Mouse (Mus musculus): ENCODE data around the gene Ddr1. TPM values are rescaled to one million over a fixed set of nuclear protein-coding genes. Genes with fewer than 3 reads are reported as not detected.
A peak's percentile ranks its signal among the peaks of the same experiment; 100 is the strongest.

Gene Ddr1
- polyA plus RNA-seq, 1 experiment from 2014 or later = 86.1 TPM

GRCm38 (mm10) chr17:35643609-35644236 is 60.7 kb downstream of the Ddr1 start, which contains the start of gene Mucl3:
Gene Mucl3, minus strand, starts transcription at chr17:35643695.
- H3K27ac ChIP-seq = no peak within 1 kb of the TSS
- H3K36me3 ChIP-seq = no peaks in the 10 kb centered on the region
- 62% methylated on average over 13 of the region's 13 CpGs for WGBS
- H3K27me3 ChIP-seq = no peaks in the 10 kb centered on the region
- no peaks in the 10 kb centered on the region for H3K9me3 ChIP-seq (replicated peaks)
- no peak within 1 kb of the TSS for H3K4me2 ChIP-seq
- H3K4me3 ChIP-seq (replicated peaks) = no peak within 1 kb of the TSS
- H3K9ac ChIP-seq = no peak within 1 kb of the TSS
- 0 out of 2 replicates have a peak, but pooled peaks have one; percentile 46 for ATAC-seq (replicated peaks; ENCODE audit: low FRiP score)
- H3K4me1 ChIP-seq = no peaks in the 10 kb centered on the region

DNA sequence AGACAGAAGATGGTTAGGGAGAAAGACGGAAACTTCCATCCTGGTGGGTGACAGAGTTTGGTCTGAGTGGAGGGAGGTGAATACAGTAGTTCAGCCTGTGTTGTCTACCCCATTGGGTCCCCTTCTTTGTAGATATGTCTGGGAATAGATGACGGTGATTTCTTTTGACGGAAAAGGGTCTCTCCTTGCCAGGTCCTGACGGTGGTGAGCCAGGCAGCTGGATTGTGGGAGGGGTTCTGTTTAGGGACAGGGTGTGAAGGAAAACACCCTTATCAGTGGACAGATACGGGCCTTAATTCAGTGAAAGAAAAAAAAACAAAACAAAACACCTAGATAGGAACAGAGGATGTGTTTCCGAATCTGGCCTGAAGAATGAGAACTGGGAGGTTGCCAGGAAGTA is 65.1 kb downstream of the Ddr1 start:
- no peak overlapping the region for H3K4me3 ChIP-seq (replicated peaks)

DNA sequence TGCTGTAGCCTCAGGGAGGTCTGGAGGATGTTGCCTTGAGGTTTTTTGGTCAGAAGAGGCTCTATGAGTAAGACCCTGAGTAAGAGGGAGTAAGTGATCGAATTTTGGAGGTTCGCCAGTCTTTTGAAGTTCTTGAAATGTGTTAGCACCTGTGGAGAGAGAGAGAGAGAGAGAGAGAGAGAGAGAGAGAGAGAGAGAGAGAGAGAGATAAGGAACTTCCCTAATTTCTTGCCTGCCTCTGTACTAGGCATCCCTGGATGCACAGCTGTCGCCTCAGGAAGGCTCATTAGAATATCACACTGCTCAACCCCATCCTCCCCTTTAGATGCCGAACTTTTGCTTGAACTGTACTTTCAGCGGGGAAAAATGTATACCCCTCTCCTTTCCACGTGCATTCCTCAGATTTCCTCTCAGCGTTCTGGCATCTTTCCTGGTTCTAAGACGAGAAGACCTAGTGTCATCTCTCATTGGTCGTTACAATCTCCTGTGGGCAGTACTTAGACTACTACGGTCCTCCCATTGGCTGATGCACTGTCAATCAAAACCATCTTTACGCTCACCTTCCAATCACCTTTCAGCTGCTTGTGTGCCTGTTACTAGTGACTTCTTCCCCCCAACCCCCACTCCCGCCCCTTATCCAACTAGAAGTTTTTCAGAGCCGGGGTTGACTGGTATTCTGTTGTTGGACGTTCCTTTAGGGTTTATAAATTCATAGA is 65.8 kb downstream of the Ddr1 start:
- H3K4me2 ChIP-seq = peak overlapping the region; percentile 50
- H3K9me3 ChIP-seq (replicated peaks) = no peaks in the 10 kb centered on the region
- H3K36me3 ChIP-seq = no peaks in the 10 kb centered on the region
- no peak overlapping the region for H3K4me3 ChIP-seq (replicated peaks)
- 23% methylated on average over 14 of the region's 14 CpGs for WGBS
- H3K4me1 ChIP-seq = peaks cover 8% of the 10 kb centered on the region; the same call in 1 of the 2 replicates
- peak overlapping the region; percentile 29 for H3K27ac ChIP-seq
- no peak overlapping the region for H3K9ac ChIP-seq
- H3K27me3 ChIP-seq = 0 out of 2 replicates have a peak, but pooled peaks cover 12% of the 10 kb centered on the region
- ATAC-seq (replicated peaks; ENCODE audit: low FRiP score) = peak; percentile 63

More for the DNA sequence above, 65.1 kb downstream of the Ddr1 start:
- H3K4me1 ChIP-seq = 0 out of 2 replicates have a peak, but pooled peaks cover 3% of the 10 kb centered on the region
- peak overlapping the region; percentile 29; the same call in 1 of the 2 replicates for H3K27ac ChIP-seq
- ATAC-seq (replicated peaks; ENCODE audit: low FRiP score) = no peak
- 72% methylated on average over 6 of the region's 6 CpGs for WGBS
- no peak overlapping the region for H3K9ac ChIP-seq
- no peaks in the 10 kb centered on the region for H3K36me3 ChIP-seq
- 0 out of 2 replicates have a peak, but pooled peaks cover 12% of the 10 kb centered on the region for H3K27me3 ChIP-seq
- no peaks in the 10 kb centered on the region for H3K9me3 ChIP-seq (replicated peaks)
- 0 out of 2 replicates have a peak overlapping the region, but pooled peaks have one; percentile 32 for H3K4me2 ChIP-seq

GRCm38 (mm10) chr17:35636363-35636762 is 68.1 kb downstream of the Ddr1 start:
- WGBS = 52% methylated on average over 5 of the region's 5 CpGs
- Histone ChIP-seq H3K9ac (no peak overlapping the region), H3K4me2 (no peak overlapping the region; the same call in 1 of the 2 replicates), H3K27ac (no peak overlapping the region), H3K4me3 (replicated peaks) (no peak overlapping the region), H3K27me3 (0 out of 2 replicates have a peak, but pooled peaks cover 12% of the 10 kb centered on the region), H3K36me3 (no peaks in the 10 kb centered on the region), H3K9me3 (replicated peaks) (no peaks in the 10 kb centered on the region), H3K4me1 (peaks cover 8% of the 10 kb centered on the region; the same call in 1 of the 2 replicates)
- no peak; the same call in 1 of the 2 replicates for ATAC-seq (replicated peaks; ENCODE audit: low FRiP score)

DNA sequence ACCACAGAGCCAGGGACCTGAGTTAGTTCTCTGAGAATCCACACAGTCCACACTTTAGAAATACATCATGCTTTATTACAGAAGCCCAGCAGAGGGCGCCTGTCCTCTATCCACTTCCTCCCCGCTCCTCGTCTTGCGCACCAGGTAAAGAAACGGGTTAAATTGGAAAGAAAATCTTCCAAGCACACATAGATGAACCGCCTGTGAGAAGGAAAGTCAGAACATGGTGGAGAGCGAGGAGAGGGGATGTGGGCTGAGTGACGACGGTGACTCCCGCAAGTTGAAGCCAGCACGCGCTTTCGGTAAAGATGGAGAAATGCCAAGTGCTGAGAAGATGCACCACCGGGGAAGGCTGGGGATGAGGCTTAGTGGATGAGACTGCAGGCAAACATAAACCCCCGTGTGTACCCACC is 68.7 kb downstream of the Ddr1 start:
- H3K27me3 ChIP-seq = 0 out of 2 replicates have a peak, but pooled peaks cover 12% of the 10 kb centered on the region
- H3K9ac ChIP-seq = peak overlapping the region; percentile 9; the same call in 1 of the 2 replicates
- H3K4me2 ChIP-seq = peak overlapping the region; percentile 74
- 1% methylated on average over 15 of the region's 15 CpGs for WGBS
- H3K36me3 ChIP-seq = no peaks in the 10 kb centered on the region
- H3K9me3 ChIP-seq (replicated peaks) = no peaks in the 10 kb centered on the region
- H3K4me1 ChIP-seq = peaks cover 8% of the 10 kb centered on the region; the same call in 1 of the 2 replicates
- peak overlapping the region; percentile 42 for H3K4me3 ChIP-seq (replicated peaks)
- ATAC-seq (replicated peaks; ENCODE audit: low FRiP score) = peak; percentile 23
- H3K27ac ChIP-seq = no peak overlapping the region

DNA sequence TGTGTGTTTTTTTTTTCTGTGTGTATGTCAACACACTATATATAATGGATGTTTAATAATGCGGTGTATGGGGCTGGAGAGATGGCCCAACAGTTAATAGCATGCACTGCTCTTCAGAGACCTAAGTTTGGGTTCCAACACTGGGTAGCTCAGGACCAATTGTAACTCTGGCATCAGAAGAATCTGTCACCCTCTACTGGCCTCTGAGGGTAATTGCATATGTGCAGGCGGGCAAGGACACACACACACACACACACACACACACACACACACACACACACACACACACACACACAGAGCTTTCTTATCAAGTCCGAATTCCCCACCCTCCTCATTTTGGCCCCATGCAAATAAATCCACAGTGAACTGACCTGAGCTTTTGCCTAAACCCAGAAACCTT is 69.2 kb downstream of the Ddr1 start:
- Histone ChIP-seq H3K4me2 (no peak overlapping the region), H3K9ac (no peak overlapping the region), H3K4me1 (peaks cover 8% of the 10 kb centered on the region; the same call in 1 of the 2 replicates), H3K27me3 (0 out of 2 replicates have a peak, but pooled peaks cover 12% of the 10 kb centered on the region), H3K4me3 (replicated peaks) (no peak overlapping the region), H3K9me3 (replicated peaks) (no peaks in the 10 kb centered on the region), H3K36me3 (no peaks in the 10 kb centered on the region), H3K27ac (no peak overlapping the region)
- 83% methylated on average over 3 of the region's 3 CpGs for WGBS
- no peak for ATAC-seq (replicated peaks; ENCODE audit: low FRiP score)

DNA sequence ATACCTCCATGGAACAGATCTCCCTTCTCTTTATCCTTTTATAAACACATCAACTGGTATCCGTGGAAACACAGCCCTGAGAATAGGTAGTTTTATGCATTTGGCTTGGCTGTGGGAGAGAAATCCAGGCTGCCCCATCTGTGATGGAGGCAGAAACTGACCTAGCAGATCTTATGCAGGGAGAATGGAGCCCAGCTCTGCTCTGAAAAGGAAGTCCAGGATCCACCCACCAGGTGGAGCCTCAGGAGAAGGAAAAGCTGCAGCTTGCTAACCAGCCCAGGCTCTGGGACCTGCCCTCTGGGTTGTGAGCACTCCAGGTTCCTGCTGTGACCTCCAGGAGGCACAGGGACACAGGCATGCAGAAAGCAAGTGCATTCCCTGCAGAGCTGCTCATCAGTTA is 70.4 kb downstream of the Ddr1 start:
- Histone ChIP-seq H3K27me3 (0 out of 2 replicates have a peak, but pooled peaks cover 12% of the 10 kb centered on the region), H3K36me3 (no peaks in the 10 kb centered on the region), H3K4me3 (replicated peaks) (no peak overlapping the region), H3K4me2 (no peak overlapping the region), H3K9me3 (replicated peaks) (no peaks in the 10 kb centered on the region), H3K9ac (no peak overlapping the region), H3K4me1 (peaks cover 8% of the 10 kb centered on the region; the same call in 1 of the 2 replicates), H3K27ac (0 out of 2 replicates have a peak overlapping the region, but pooled peaks have one; percentile 10)
- peak; percentile 62 for ATAC-seq (replicated peaks; ENCODE audit: low FRiP score)
- WGBS = 23% methylated on average over 1 of the region's 1 CpGs

Other genes starting within 250 kb of the Ddr1 start
- gene H2-Q10, start 234.5 kb downstream of the Ddr1 start, polyA plus RNA-seq (2015; fragmentation: Nextera tagmentation; extraction: Ambion mirVana) = 2.0 and 4.7 TPM in 2 replicates
- 0.13 TPM in 1 of 2 replicates, not detected in the other for gene Pou5f1, start 198.6 kb downstream of the Ddr1 start, polyA plus RNA-seq (2015; fragmentation: Nextera tagmentation; extraction: Ambion mirVana)
- gene Tcf19, start 187.8 kb downstream of the Ddr1 start, polyA plus RNA-seq (2015; fragmentation: Nextera tagmentation; extraction: Ambion mirVana) = 69.5 and 71.7 TPM in 2 replicates
- 19.9 and 21.7 TPM in 2 replicates for gene Cchcr1, start 187.5 kb downstream of the Ddr1 start, polyA plus RNA-seq (2015; fragmentation: Nextera tagmentation; extraction: Ambion mirVana)
- 0.94 and 1.5 TPM in 2 replicates for gene Psors1c2, start 171.4 kb downstream of the Ddr1 start, polyA plus RNA-seq (2015; fragmentation: Nextera tagmentation; extraction: Ambion mirVana)
- gene Cdsn, start 152.5 kb downstream of the Ddr1 start, polyA plus RNA-seq (2015; fragmentation: Nextera tagmentation; extraction: Ambion mirVana) = 0.23 TPM in 1 of 2 replicates, not detected in the other
- gene 2300002M23Rik, start 137.2 kb downstream of the Ddr1 start, polyA plus RNA-seq (2015; fragmentation: Nextera tagmentation; extraction: Ambion mirVana) = 0.13 TPM in 1 of 2 replicates, not detected in the other
- gene Sfta2, start 103.1 kb downstream of the Ddr1 start, polyA plus RNA-seq (2015; fragmentation: Nextera tagmentation; extraction: Ambion mirVana) = 1.8 and 2.9 TPM in 2 replicates
- gene Gm9573, start 78.0 kb downstream of the Ddr1 start, polyA plus RNA-seq (2015; fragmentation: Nextera tagmentation; extraction: Ambion mirVana) = not detected in 2 replicates
- 0.26 TPM in 2 replicates for gene Mucl3, start 60.9 kb downstream of the Ddr1 start, polyA plus RNA-seq (2015; fragmentation: Nextera tagmentation; extraction: Ambion mirVana)
- gene Vars2, start 37.0 kb downstream of the Ddr1 start, polyA plus RNA-seq (2015; fragmentation: Nextera tagmentation; extraction: Ambion mirVana) = 15.9 and 18.8 TPM in 2 replicates
- gene Gtf2h4, start 30.9 kb downstream of the Ddr1 start, polyA plus RNA-seq (2015; fragmentation: Nextera tagmentation; extraction: Ambion mirVana) = 48.5 and 49.9 TPM in 2 replicates
- 25.3 and 25.4 TPM in 2 replicates for gene Ier3, start 117.1 kb upstream of the Ddr1 start, polyA plus RNA-seq (2015; fragmentation: Nextera tagmentation; extraction: Ambion mirVana)
- gene Flot1, start 118.6 kb upstream of the Ddr1 start, polyA plus RNA-seq (2015; fragmentation: Nextera tagmentation; extraction: Ambion mirVana) = 42.3 and 44.6 TPM in 2 replicates
- gene Tubb5, start 133.7 kb upstream of the Ddr1 start, polyA plus RNA-seq (2015; fragmentation: Nextera tagmentation; extraction: Ambion mirVana) = 951 and 997 TPM in 2 replicates
- 16.5 TPM in 2 replicates for gene Mdc1, start 136.9 kb upstream of the Ddr1 start, polyA plus RNA-seq (2015; fragmentation: Nextera tagmentation; extraction: Ambion mirVana)
- gene Nrm, start 156.7 kb upstream of the Ddr1 start, polyA plus RNA-seq (2015; fragmentation: Nextera tagmentation; extraction: Ambion mirVana) = 58.0 and 65.7 TPM in 2 replicates
- gene Ppp1r18, start 161.0 kb upstream of the Ddr1 start, polyA plus RNA-seq (2015; fragmentation: Nextera tagmentation; extraction: Ambion mirVana) = 20.8 and 23.2 TPM in 2 replicates
- 40.9 and 42.4 TPM in 2 replicates for gene Dhx16, start 175.2 kb upstream of the Ddr1 start, polyA plus RNA-seq (2015; fragmentation: Nextera tagmentation; extraction: Ambion mirVana)
- 31.2 and 34.7 TPM in 2 replicates for gene 2310061I04Rik, start 192.8 kb upstream of the Ddr1 start, polyA plus RNA-seq (2015; fragmentation: Nextera tagmentation; extraction: Ambion mirVana)
- gene Atat1, start 205.5 kb upstream of the Ddr1 start, polyA plus RNA-seq (2015; fragmentation: Nextera tagmentation; extraction: Ambion mirVana) = 86.5 and 91.6 TPM in 2 replicates
- 88.9 and 89.4 TPM in 2 replicates for gene Mrps18b, start 211.8 kb upstream of the Ddr1 start, polyA plus RNA-seq (2015; fragmentation: Nextera tagmentation; extraction: Ambion mirVana)
- gene Ppp1r10, start 211.8 kb upstream of the Ddr1 start, polyA plus RNA-seq (2015; fragmentation: Nextera tagmentation; extraction: Ambion mirVana) = 47.5 and 47.6 TPM in 2 replicates

All from kidney, embryonic 15.5 days (tissue).